Mouse (Mus musculus) ES-Bruce4 (cell line): ENCODE results near the gene Serpinb9f. TPM values are rescaled to one million over a fixed set of nuclear protein-coding genes. Genes with fewer than 3 reads are reported as not detected.
"Not testable (repeated sequence)": the region's sequence is repeated elsewhere in the genome, so short reads cannot be mapped to it uniquely, and the experiment has no call there.

Experiments
- H3K27ac ChIP-seq: 2 replicates; pipeline ENCODE4 v1.5.1; 2012; ENCODE audit warnings: low read length, inconsistent platforms; ENCODE audit not compliant: insufficient read depth
- H3K27me3 ChIP-seq: 2 replicates; pipeline ENCODE4 v1.6.1; 2012; ENCODE audit warnings: mild to moderate bottlenecking, low read length, inconsistent platforms; ENCODE audit not compliant: control insufficient read depth, poor library complexity, insufficient read depth, severe bottlenecking
- H3K36me3 ChIP-seq: 2 replicates; pipeline ENCODE4 v1.6.1; 2012; ENCODE audit warnings: inconsistent platforms, mild to moderate bottlenecking, low read length, moderate library complexity; ENCODE audit not compliant: control insufficient read depth, poor library complexity, insufficient read depth, severe bottlenecking
- H3K4me1 ChIP-seq: one replicate; pipeline ENCODE4 v1.8.1; 2011; ENCODE audit warnings: low read length; ENCODE audit not compliant: control insufficient read depth, insufficient read depth
- H3K4me3 ChIP-seq: 2 replicates; pipeline ENCODE4 v1.5.1; 2011; ENCODE audit warnings: low read depth, mild to moderate bottlenecking, low read length
- H3K9ac ChIP-seq: 2 replicates; pipeline ENCODE4 v1.6.1; 2012; ENCODE audit warnings: low read depth, mild to moderate bottlenecking, inconsistent platforms; ENCODE audit not compliant: poor library complexity, severe bottlenecking
- H3K9me3 ChIP-seq: replicated peaks from 2 replicates; pipeline ENCODE4 v1.6.1; 2012; ENCODE audit warnings: mild to moderate bottlenecking, low read length, inconsistent platforms; ENCODE audit not compliant: control insufficient read depth, poor library complexity, insufficient read depth, severe bottlenecking
- polyA plus RNA-seq: library from polyadenylated mRNA; stranded (reverse); fragments of >200 nt; gene quantifications from 2 replicates; pipeline ENCODE4 v1.2.4, GENCODE M21; 2011; ENCODE audit warnings: low read depth; ENCODE audit not compliant: missing spikeins, insufficient read depth, insufficient read length

The Serpinb9f gene
- 0.62 and 1.2 TPM in 2 replicates for polyA plus RNA-seq

DNA sequence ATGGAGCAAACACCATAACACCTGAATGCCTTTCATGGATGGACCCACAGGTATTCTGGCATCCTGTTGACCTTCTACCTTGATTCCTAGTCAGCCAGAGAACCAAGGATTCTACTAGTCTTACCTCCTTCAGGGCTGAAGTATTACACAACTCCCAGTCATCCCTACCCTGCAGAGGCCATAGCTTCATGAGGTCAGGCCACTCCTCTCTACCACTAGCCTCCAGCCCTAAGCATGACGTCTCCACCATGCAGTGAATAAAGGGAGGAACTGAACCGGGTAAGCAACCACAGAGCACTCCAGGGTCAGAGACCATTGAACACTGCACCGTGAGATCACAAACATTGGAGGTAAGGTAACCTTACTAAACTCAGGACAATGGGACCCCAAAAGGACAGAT, at the start of gene Serpinb9f:
TSS of gene Serpinb9f (plus strand) at position 301 of the 400 bp plus-strand sequence.
- not testable (repeated sequence) for H3K9ac ChIP-seq, H3K9me3 ChIP-seq, H3K27ac ChIP-seq, H3K36me3 ChIP-seq, H3K4me3 ChIP-seq, H3K4me1 ChIP-seq, H3K27me3 ChIP-seq

DNA sequence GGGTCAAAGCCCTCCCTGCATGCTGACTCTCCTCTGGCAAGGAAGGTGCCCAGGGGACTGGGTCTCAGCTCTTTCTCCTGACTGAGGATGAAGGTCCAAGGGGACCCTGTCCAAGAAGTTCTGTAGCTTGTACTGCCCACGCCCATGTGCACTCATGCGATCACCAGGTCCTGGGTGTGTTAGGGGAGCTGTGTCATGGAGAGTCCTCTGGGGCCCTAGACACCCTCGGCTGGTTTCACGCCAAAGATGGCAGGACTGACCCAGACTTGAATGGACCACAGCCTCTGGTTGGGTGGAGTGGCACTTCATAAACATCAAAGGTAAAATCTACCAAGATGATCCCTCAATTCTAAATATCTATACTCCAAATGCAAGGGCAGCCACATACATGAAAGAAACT, 15.2 kb upstream of the Serpinb9f start:
- H3K9me3 ChIP-seq, H3K27me3 ChIP-seq, H3K9ac ChIP-seq, H3K36me3 ChIP-seq, H3K4me1 ChIP-seq, H3K27ac ChIP-seq, H3K4me3 ChIP-seq: not testable (repeated sequence)

DNA sequence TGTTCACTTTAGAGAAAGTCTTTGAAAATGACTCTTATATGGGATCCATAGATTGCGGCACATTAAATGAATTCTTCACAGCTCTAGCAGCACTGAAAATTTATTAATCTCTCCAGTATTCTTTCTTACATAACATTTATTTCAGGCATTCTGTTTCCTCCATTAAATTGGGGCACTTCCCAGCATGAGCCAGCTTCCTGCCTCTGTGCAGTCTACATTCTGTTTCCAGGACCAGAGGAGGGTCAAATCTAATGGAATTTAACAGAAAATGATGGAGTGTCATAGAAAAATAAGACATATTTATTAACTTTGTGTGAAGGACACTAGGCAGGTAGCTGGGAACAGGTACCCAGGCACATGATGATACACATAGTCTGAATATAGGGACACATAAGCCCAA, 32.8 kb downstream of the Serpinb9f start:
- not testable (repeated sequence) for H3K27me3 ChIP-seq, H3K4me3 ChIP-seq, H3K9me3 ChIP-seq, H3K4me1 ChIP-seq, H3K27ac ChIP-seq, H3K36me3 ChIP-seq, H3K9ac ChIP-seq

Other genes starting within 250 kb of the Serpinb9f start
- not detected in 2 replicates for gene Serpinb1b, start 245.5 kb upstream of the Serpinb9f start, polyA plus RNA-seq
- not detected in 2 replicates for gene Serpinb9c, start 164.3 kb upstream of the Serpinb9f start, polyA plus RNA-seq
- gene Serpinb9d, start 131.1 kb upstream of the Serpinb9f start, polyA plus RNA-seq: not detected in 2 replicates
- gene Serpinb9e, start 74.5 kb upstream of the Serpinb9f start, polyA plus RNA-seq: 0.93 and 1.3 TPM in 2 replicates
- gene Gm11397, start 71.7 kb downstream of the Serpinb9f start, polyA plus RNA-seq: not detected in 2 replicates
- gene Serpinb9g, start 160.7 kb downstream of the Serpinb9f start, polyA plus RNA-seq: not detected in 2 replicates